Comparison of ENCODE assay signal across 19 mouse cellular contexts in the genomic region with DNA sequence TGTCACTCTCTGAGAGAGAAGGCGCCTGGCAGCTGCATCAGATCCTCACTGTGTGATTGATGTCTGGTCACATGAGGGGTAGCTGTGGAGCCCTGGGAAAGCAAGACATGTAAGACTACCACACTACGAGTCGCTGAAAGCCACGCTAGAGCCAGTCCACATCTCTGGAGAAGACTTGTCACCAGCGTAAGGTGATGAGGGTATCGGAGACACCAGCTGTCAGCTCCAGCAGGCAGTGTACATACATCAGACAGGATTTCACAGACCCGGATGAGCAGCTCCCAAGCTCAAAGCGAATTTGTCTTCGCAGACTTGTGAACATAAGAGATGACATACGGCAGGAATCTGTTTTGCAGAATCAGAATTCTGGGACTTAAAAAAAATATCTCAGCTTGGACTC. TPM values are rescaled to one million over a fixed set of nuclear protein-coding genes. Genes with fewer than 3 reads are reported as not detected.
A peak's percentile ranks its signal among the peaks of the same experiment; 100 is the strongest.
DNase-seq lines count a peak whose midpoint lies in the region; ATAC-seq lines count a peak whose summit lies in the region.
"Had no signal": no experiment of that assay in that cellular context is flagged by ENCODE, and none has a peak within 500 bp of the region (broad histone marks: within the 10 kb centered on the region; RNA-seq: fewer than 3 reads in every experiment).

No protein-coding gene starts in this region.

- intact Hi-C loops in heart, postnatal 14 days (cut with DNase I), result no loop called here

- no peak for ATAC-seq in erythroid progenitor cell, adult 5-6 weeks (replicated peaks; ENCODE audit: low FRiP score, poor library complexity, severe bottlenecking)
- ATAC-seq: activated CD4-positive, CD25-positive, alpha-beta regulatory T cell, adult 4 months; midbrain, embryonic 15.5 days had no signal

- peak; percentile 89 for DNase-seq in heart, adult 11 months
- DNase-seq in heart, postnatal 14 days, result no peak
- DNase-seq in layer of hippocampus, adult 11-12 months (ENCODE audit: low spot score), result peak; percentile 40
- DNase-seq in layer of hippocampus, postnatal 10 days (ENCODE audit: low spot score in 2 of 2), result no peak
- DNase-seq in right cerebral cortex, postnatal 10 days (ENCODE audit: low spot score in 2 of 2), result peak; percentile 66 to 85
- DNase-seq in right cerebral cortex, postnatal 14 days, result no peak
- peak; percentile 38 for DNase-seq in telencephalon, adult 2 months (ENCODE audit: low read depth, low spot score)
- DNase-seq: adrenal gland, postnatal 25 days; cerebellum, adult 9-10 months; gastrocnemius, postnatal 25 days; kidney, adult 2 months; kidney, postnatal 14 days; lung, postnatal 10 days; thymus, postnatal 36 days had no signal

RNA-seq across cellular contexts. Expression of gene Pcsk6, which starts 32.0 kb away (rescaled TPM):
- total RNA-seq in heart, postnatal 14 days (2021), result 10 to 100 TPM; 62.8 to 69.7 TPM
- 10 to 100 TPM; 10.8 to 11.6 TPM for total RNA-seq in layer of hippocampus, postnatal 10 days (2021)
- total RNA-seq in erythroid progenitor cell, adult 5-6 weeks (2015; ENCODE audit: low replicate concordance), result not detected in 2 replicates
- total RNA-seq in erythroid progenitor cell, adult 5-6 weeks (2017; ENCODE audit: low replicate concordance), result not detected in 2 replicates
- total RNA-seq: hematopoietic stem cell, adult 5-6 weeks; megakaryocyte, adult 5-6 weeks had no signal

Comparison
In these comparisons a context has a peak if more than half of its experiments do, and no peak if none do; other contexts are left out.
1. DNase-seq: peak in heart, adult 11 months (single experiment), layer of hippocampus, adult 11-12 months (single experiment), right cerebral cortex, postnatal 10 days (2 of 2) and telencephalon, adult 2 months (single experiment); none in heart, postnatal 14 days (0 of 2), layer of hippocampus, postnatal 10 days (0 of 2) and right cerebral cortex, postnatal 14 days (single experiment).
2. RNA of gene Pcsk6, which starts 32.0 kb away (total RNA-seq): 62.8 to 69.7 TPM in heart, postnatal 14 days and 10.8 to 11.6 TPM in layer of hippocampus, postnatal 10 days; not detected in erythroid progenitor cell, adult 5-6 weeks; every median in the first group is over 10 times any median in the second.